Mouse (Mus musculus) heart, postnatal 4 days (tissue): Measurements from ENCODE around the gene Stra6. TPM values are rescaled to one million over a fixed set of nuclear protein-coding genes. Genes with fewer than 3 reads are reported as not detected.

Experiments
- DNase-seq: peaks from one replicate; pipeline ENCODE4 v3.0.0; 2021
- total RNA-seq, 2 experiments: library from RNA; stranded (reverse); gene quantifications; 2 replicates each; pipeline ENCODE4 v1.2.3; 2021

Gene Stra6
- total RNA-seq = under 1 TPM; 0.11 to 0.26 TPM

- no peak for DNase-seq
These were observed at the start of gene Stra6 for GRCm38 (mm10) chr9:58063531-58063930. TSS of gene Stra6 (plus strand) at chr9:58063788.

- no peak for DNase-seq
These were observed 49.0 kb upstream of the Stra6 start for GRCm38 (mm10) chr9:58014393-58015160.

- DNase-seq = no peak
These were observed 47.7 kb upstream of the Stra6 start for GRCm38 (mm10) chr9:58015856-58016255.

GRCm38 (mm10) chr9:58016962-58017361, 46.6 kb upstream of the Stra6 start:
- no peak for DNase-seq

- no peak for DNase-seq
These were observed 45.2 kb upstream of the Stra6 start for GRCm38 (mm10) chr9:58018385-58018784.

- no peak for DNase-seq
These were observed 37.6 kb upstream of the Stra6 start for GRCm38 (mm10) chr9:58025995-58026394.

GRCm38 (mm10) chr9:58027426-58028180, 36.0 kb upstream of the Stra6 start:
- DNase-seq = no peak

- no peak for DNase-seq
These were observed 34.7 kb upstream of the Stra6 start for GRCm38 (mm10) chr9:58028841-58029240.

GRCm38 (mm10) chr9:58029635-58030034, 34.0 kb upstream of the Stra6 start:
- no peak for DNase-seq

- no peak for DNase-seq
These were observed 31.7 kb upstream of the Stra6 start for GRCm38 (mm10) chr9:58031895-58032294.

GRCm38 (mm10) chr9:58035519-58035918, 28.1 kb upstream of the Stra6 start:
- DNase-seq = no peak

- DNase-seq = no peak
These were observed 27.5 kb upstream of the Stra6 start for GRCm38 (mm10) chr9:58035951-58036698.

- DNase-seq = no peak
These were observed 26.6 kb upstream of the Stra6 start for GRCm38 (mm10) chr9:58036961-58037360.

GRCm38 (mm10) chr9:58038500-58039168, 25.0 kb upstream of the Stra6 start:
- peak; percentile 82 for DNase-seq

- DNase-seq = no peak
These were observed 22.6 kb upstream of the Stra6 start for GRCm38 (mm10) chr9:58040977-58041376.

GRCm38 (mm10) chr9:58042391-58042790, 21.2 kb upstream of the Stra6 start:
- peak; percentile 31 for DNase-seq

GRCm38 (mm10) chr9:58043496-58044017, 20.0 kb upstream of the Stra6 start:
- DNase-seq = peak; percentile 55

GRCm38 (mm10) chr9:58044828-58045227, 18.8 kb upstream of the Stra6 start:
- no peak for DNase-seq

GRCm38 (mm10) chr9:58045646-58046045, 17.9 kb upstream of the Stra6 start:
- DNase-seq = no peak

- DNase-seq = no peak
These were observed 16.5 kb upstream of the Stra6 start for GRCm38 (mm10) chr9:58047061-58047460.

- no peak for DNase-seq
These were observed 15.0 kb upstream of the Stra6 start for GRCm38 (mm10) chr9:58048621-58049020.

GRCm38 (mm10) chr9:58049186-58049585, 14.4 kb upstream of the Stra6 start:
- DNase-seq = no peak
